Mouse (Mus musculus): ENCODE results near the gene Hmgb1.

GRCm38 (mm10) chr5:149107566-149107965, 76.7 kb downstream of the Hmgb1 start:
- TF ChIP-seq POLR2A (IDR thresholded peaks at IDR 0.05; ENCODE audit: control insufficient read depth, low read depth, low read length) = no peak
- no peak for TF ChIP-seq CTCF (IDR thresholded peaks at IDR 0.05; ENCODE audit: control insufficient read depth, insufficient read depth, insufficient replicate concordance, low read depth, low read length)
